In genomic region chr8:70864712-70865221, GRCm38 (mm10) we compare ENCODE assay signal across 7 mouse cellular contexts. TPM values are rescaled to one million over a fixed set of nuclear protein-coding genes. Genes with fewer than 3 reads are reported as not detected.
A peak's percentile ranks its signal among the peaks of the same experiment; 100 is the strongest.
DNase-seq lines count a peak whose midpoint lies in the region; ATAC-seq and TF ChIP-seq lines count a peak whose summit lies in the region.

No protein-coding gene starts in this region.

- peaks cover 16% of the 10 kb centered on the region; the same call in 1 of the 2 replicates for H3K27me3 ChIP-seq in heart, postnatal 0 days (ENCODE audit: control insufficient read depth, insufficient read depth, low read length)
- H3K27me3 ChIP-seq in liver, adult 2 months (ENCODE audit: control insufficient read depth, insufficient read depth, low read length) = peaks cover 15% of the 10 kb centered on the region
- H3K27me3 ChIP-seq in stomach, embryonic 14.5 days (ENCODE audit: control insufficient read depth, insufficient read depth, low read length) = 0 out of 2 replicates have a peak, but pooled peaks cover 9% of the 10 kb centered on the region

- peak overlapping the region; percentile 43 for H3K4me3 ChIP-seq in cortical plate, adult 2 months (ENCODE audit: insufficient read depth, low read length)
- peak overlapping the region; percentile 63 for H3K4me3 ChIP-seq in heart, postnatal 0 days (ENCODE audit: low read depth, low read length)
- peak overlapping the region; percentile 27 for H3K4me3 ChIP-seq in liver, adult 2 months (ENCODE audit: insufficient read depth, low read depth, low read length)
- peak overlapping the region; percentile 42 for H3K4me3 ChIP-seq in stomach, embryonic 14.5 days (ENCODE audit: low read depth, low read length)

- peak overlapping the region; percentile 83 for H3K4me2 ChIP-seq in heart, postnatal 0 days (ENCODE audit: low read depth, low read length)
- H3K4me2 ChIP-seq in stomach, embryonic 14.5 days (replicated peaks; ENCODE audit: low read depth, low read length) = peak overlapping the region; percentile 78

- ATAC-seq in heart, postnatal 0 days (ENCODE audit: insufficient read depth, low read depth) = 0 out of 2 replicates have a peak, but pooled peaks have one; percentile 1
- ATAC-seq in stomach, embryonic 14.5 days (ENCODE audit: insufficient number of reproducible peaks, insufficient read depth, low FRiP score, low read depth) = no peak

- peaks cover 6% of the 10 kb centered on the region; the same call in 1 of the 2 replicates for H3K36me3 ChIP-seq in heart, postnatal 0 days (replicated peaks; ENCODE audit: control insufficient read depth, insufficient read depth, low read length)
- no peaks in the 10 kb centered on the region for H3K36me3 ChIP-seq in liver, adult 2 months (ENCODE audit: control insufficient read depth, insufficient read depth, low read length)
- 0 out of 2 replicates have a peak, but pooled peaks cover 2% of the 10 kb centered on the region for H3K36me3 ChIP-seq in stomach, embryonic 14.5 days (ENCODE audit: control insufficient read depth, insufficient read depth, low read length)

- TF ChIP-seq CTCF in cortical plate, adult 2 months (IDR thresholded peaks at IDR 0.05; ENCODE audit: extremely low read depth, insufficient read depth, low read length) = no peak
- TF ChIP-seq CTCF in heart, postnatal 0 days (IDR thresholded peaks at IDR 0.05; ENCODE audit: low read depth) = no peak
- TF ChIP-seq CTCF in liver, adult 2 months (IDR thresholded peaks at IDR 0.05; ENCODE audit: low read depth, low read length) = no peak

- no peaks in the 10 kb centered on the region; the same call in 1 of the 2 replicates for H3K4me1 ChIP-seq in cortical plate, adult 2 months (ENCODE audit: control insufficient read depth, insufficient read depth, low read length)
- peaks cover 12% of the 10 kb centered on the region; the same call in 1 of the 2 replicates for H3K4me1 ChIP-seq in heart, postnatal 0 days (ENCODE audit: control insufficient read depth, insufficient read depth)
- peaks cover 8% of the 10 kb centered on the region; the same call in 1 of the 2 replicates for H3K4me1 ChIP-seq in liver, adult 2 months (ENCODE audit: control insufficient read depth, insufficient read depth, low read length)
- H3K4me1 ChIP-seq in stomach, embryonic 14.5 days (ENCODE audit: control insufficient read depth, insufficient read depth, low read length) = peaks cover 37% of the 10 kb centered on the region

- H3K9me3 ChIP-seq in heart, postnatal 0 days (replicated peaks; ENCODE audit: control insufficient read depth, low read length) = no peaks in the 10 kb centered on the region
- H3K9me3 ChIP-seq in stomach, embryonic 14.5 days (ENCODE audit: control insufficient read depth, low read depth, low read length) = no peaks in the 10 kb centered on the region

- TF ChIP-seq EP300 in heart, postnatal 0 days (IDR thresholded peaks at IDR 0.05; ENCODE audit: low read depth) = no peak

- H3K27ac ChIP-seq in cortical plate, adult 2 months (ENCODE audit: insufficient read depth, low read length) = no peak overlapping the region
- peak overlapping the region; percentile 78 for H3K27ac ChIP-seq in heart, postnatal 0 days (ENCODE audit: low read depth)
- no peak overlapping the region for H3K27ac ChIP-seq in liver, adult 2 months (replicated peaks; ENCODE audit: insufficient read depth, low read depth, low read length)
- peak overlapping the region; percentile 80 for H3K27ac ChIP-seq in stomach, embryonic 14.5 days (ENCODE audit: low read length)

- DNase-seq in ovary, postnatal 36 days (ENCODE audit: low spot score) = peak; percentile 52
- DNase-seq in ovary, adult 18-20 months (ENCODE audit: low spot score) = no peak
- DNase-seq in heart, postnatal 0 days (ENCODE audit: low spot score) = no peak
- no peak for DNase-seq in liver, adult 2 months (ENCODE audit: extremely low read depth, low read depth, low spot score)
- no peak for DNase-seq in urinary bladder, postnatal 10 days (ENCODE audit: low spot score)

- TF ChIP-seq POLR2A in cortical plate, adult 2 months (IDR thresholded peaks at IDR 0.05; ENCODE audit: extremely low read depth, insufficient read depth, low read length) = no peak
- TF ChIP-seq POLR2A in liver, adult 2 months (IDR thresholded peaks at IDR 0.05; ENCODE audit: extremely low read depth, insufficient read depth, low read length) = no peak

- peak overlapping the region; percentile 63; the same call in 1 of the 2 replicates for H3K9ac ChIP-seq in heart, postnatal 0 days (replicated peaks; ENCODE audit: low read depth, low read length)
- H3K9ac ChIP-seq in liver, adult 2 months (ENCODE audit: low read depth, low read length) = peak overlapping the region; percentile 70
- peak overlapping the region; percentile 40 for H3K9ac ChIP-seq in stomach, embryonic 14.5 days (replicated peaks; ENCODE audit: low read depth, low read length)

- 3% methylated on average over 24 of the region's 24 CpGs for WGBS in heart, postnatal 0 days
- WGBS in liver, adult 2 months = 5% methylated on average over 24 of the region's 24 CpGs
- 4% methylated on average over 24 of the region's 24 CpGs for WGBS in stomach, embryonic 14.5 days

- H3K79me2 ChIP-seq in liver, adult 2 months (ENCODE audit: control insufficient read depth, insufficient read depth, low read length) = no peaks in the 10 kb centered on the region

RNA-seq across cellular contexts. Expression of gene Kcnn1, which starts 1.7 kb away (rescaled TPM):
- polyA plus RNA-seq in cortical plate, adult 2 months (2012; rRNA removed) = 30.2 and 36.0 TPM in 2 replicates
- total RNA-seq in heart, postnatal 0 days (2014; rRNA removed; ENCODE audit: low replicate concordance) = 7.5 and 25.2 TPM in 2 replicates
- polyA plus RNA-seq in heart, postnatal 0 days (2015; fragmentation: Nextera tagmentation; extraction: Ambion mirVana) = 3.4 TPM in 2 replicates
- 6.2 and 6.4 TPM in 2 replicates for total RNA-seq in liver, adult 2 months (2014; rRNA removed)
- polyA plus RNA-seq in liver, adult 2 months (2012; rRNA removed) = 8.4 and 10.6 TPM in 2 replicates
- polyA plus RNA-seq in stomach, embryonic 14.5 days (2014; fragmentation: Nextera tagmentation; extraction: Ambion mirVana) = 1.6 and 2.1 TPM in 2 replicates

RNA-seq across cellular contexts. Expression of gene Ccdc124, which starts 9.0 kb away (rescaled TPM):
- 176 and 182 TPM in 2 replicates for polyA plus RNA-seq in cortical plate, adult 2 months (2012; rRNA removed)
- 12.6 and 32.0 TPM in 2 replicates for total RNA-seq in heart, postnatal 0 days (2014; rRNA removed; ENCODE audit: low replicate concordance)
- 77.9 and 79.5 TPM in 2 replicates for polyA plus RNA-seq in heart, postnatal 0 days (2015; fragmentation: Nextera tagmentation; extraction: Ambion mirVana)
- 17.2 and 22.1 TPM in 2 replicates for total RNA-seq in liver, adult 2 months (2014; rRNA removed)
- 34.0 and 34.4 TPM in 2 replicates for polyA plus RNA-seq in liver, adult 2 months (2012; rRNA removed)
- polyA plus RNA-seq in stomach, embryonic 14.5 days (2014; fragmentation: Nextera tagmentation; extraction: Ambion mirVana) = 92.1 and 102 TPM in 2 replicates

RNA-seq across cellular contexts. Expression of gene Arrdc2, which starts 25.2 kb away (rescaled TPM):
- 31.4 and 35.1 TPM in 2 replicates for polyA plus RNA-seq in cortical plate, adult 2 months (2012; rRNA removed)
- total RNA-seq in heart, postnatal 0 days (2014; rRNA removed; ENCODE audit: low replicate concordance) = 4.5 and 38.1 TPM in 2 replicates
- 3.0 and 3.6 TPM in 2 replicates for polyA plus RNA-seq in heart, postnatal 0 days (2015; fragmentation: Nextera tagmentation; extraction: Ambion mirVana)
- total RNA-seq in liver, adult 2 months (2014; rRNA removed) = 15.6 and 33.8 TPM in 2 replicates
- polyA plus RNA-seq in liver, adult 2 months (2012; rRNA removed) = 25.7 and 29.5 TPM in 2 replicates
- polyA plus RNA-seq in stomach, embryonic 14.5 days (2014; fragmentation: Nextera tagmentation; extraction: Ambion mirVana) = 5.8 and 8.7 TPM in 2 replicates

RNA-seq across cellular contexts. Expression of gene Slc5a5, which starts 27.8 kb away (rescaled TPM):
- polyA plus RNA-seq in cortical plate, adult 2 months (2012; rRNA removed) = 15.9 and 16.0 TPM in 2 replicates
- not detected in 2 replicates for total RNA-seq in heart, postnatal 0 days (2014; rRNA removed; ENCODE audit: low replicate concordance)
- polyA plus RNA-seq in heart, postnatal 0 days (2015; fragmentation: Nextera tagmentation; extraction: Ambion mirVana) = 0.05 and 0.10 TPM in 2 replicates
- total RNA-seq in liver, adult 2 months (2014; rRNA removed) = not detected in 2 replicates
- polyA plus RNA-seq in liver, adult 2 months (2012; rRNA removed) = not detected in 2 replicates
- 4.2 and 4.8 TPM in 2 replicates for polyA plus RNA-seq in stomach, embryonic 14.5 days (2014; fragmentation: Nextera tagmentation; extraction: Ambion mirVana)

RNA-seq across cellular contexts. Expression of gene Rpl18a, which starts 32.4 kb away (rescaled TPM):
- 1,503 and 1,518 TPM in 2 replicates for polyA plus RNA-seq in cortical plate, adult 2 months (2012; rRNA removed)
- total RNA-seq in heart, postnatal 0 days (2014; rRNA removed; ENCODE audit: low replicate concordance) = 2,186 and 2,206 TPM in 2 replicates
- polyA plus RNA-seq in heart, postnatal 0 days (2015; fragmentation: Nextera tagmentation; extraction: Ambion mirVana) = 2,523 and 2,655 TPM in 2 replicates
- total RNA-seq in liver, adult 2 months (2014; rRNA removed) = 318 and 506 TPM in 2 replicates
- polyA plus RNA-seq in liver, adult 2 months (2012; rRNA removed) = 1,953 and 2,350 TPM in 2 replicates
- polyA plus RNA-seq in stomach, embryonic 14.5 days (2014; fragmentation: Nextera tagmentation; extraction: Ambion mirVana) = 5,566 and 6,204 TPM in 2 replicates

Comparison
In these comparisons a context has a peak if more than half of its experiments do, and no peak if none do; other contexts are left out.
1. H3K27ac ChIP-seq: peak in heart, postnatal 0 days (single experiment) and stomach, embryonic 14.5 days (single experiment); none in cortical plate, adult 2 months (single experiment) and liver, adult 2 months (single experiment).
2. Peak in every context shown above with its lines, with median percentiles within 50 percentile points of each other: H3K4me3 ChIP-seq and H3K9ac ChIP-seq.